Mouse (Mus musculus): ENCODE measurements around the gene Olfr520. TPM values are rescaled to one million over a fixed set of nuclear protein-coding genes. Genes with fewer than 3 reads are reported as not detected.

Olfr520 gene
- polyA plus RNA-seq, 1 experiment from 2014 or later: not detected

- no peak overlapping the region for H3K9ac ChIP-seq (ENCODE audit: low read depth, low read length)
- H3K4me1 ChIP-seq (replicated peaks; ENCODE audit: control insufficient read depth, insufficient read depth, low read length): peaks cover 7% of the 10 kb centered on the region; the same call in 1 of the 2 replicates
- WGBS: 75% methylated on average over 6 of the region's 6 CpGs
- DNase-seq (ENCODE audit: low spot score): no peak
- H3K27ac ChIP-seq (ENCODE audit: low read depth, low read length): no peak overlapping the region
- H3K4me3 ChIP-seq (ENCODE audit: low read depth, low read length): no peak overlapping the region
- no peaks in the 10 kb centered on the region for H3K9me3 ChIP-seq (ENCODE audit: control insufficient read depth, low read length)
- ATAC-seq (replicated peaks; ENCODE audit: low FRiP score): no peak
- H3K4me2 ChIP-seq: no peak overlapping the region
- H3K27me3 ChIP-seq (replicated peaks; ENCODE audit: control insufficient read depth, insufficient read depth, low read length): peaks cover 10% of the 10 kb centered on the region; the same call in 1 of the 2 replicates
- H3K36me3 ChIP-seq (ENCODE audit: control insufficient read depth, insufficient read depth, low read length): no peaks in the 10 kb centered on the region
These were observed 22.4 kb upstream of the Olfr520 start for GRCm38 (mm10) chr7:99707671-99708070.

DNA sequence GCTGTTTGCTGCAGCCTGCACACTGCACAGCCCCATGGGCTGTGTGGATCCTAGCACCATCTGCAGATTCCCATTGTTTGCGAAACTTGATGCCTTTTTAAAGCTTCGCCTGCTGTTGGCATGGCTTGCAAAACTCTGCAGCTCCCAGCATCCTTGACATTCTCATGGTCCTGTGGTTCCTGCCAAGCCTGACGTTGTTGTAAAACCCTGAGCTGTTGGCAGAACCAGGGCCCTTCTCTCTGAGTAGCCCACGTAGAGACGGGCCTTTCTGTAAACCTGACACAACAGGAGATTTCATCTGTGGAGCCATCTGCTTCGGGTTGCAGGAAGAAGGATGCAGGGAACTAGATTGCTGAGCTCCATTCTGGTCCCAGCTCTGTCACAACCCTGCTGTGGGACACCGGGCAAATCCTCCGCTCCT lies 21.8 kb upstream of the Olfr520 start:
- Histone ChIP-seq H3K4me3 (ENCODE audit: low read depth, low read length) (no peak overlapping the region), H3K4me2 (no peak overlapping the region), H3K27me3 (replicated peaks; ENCODE audit: control insufficient read depth, insufficient read depth, low read length) (peaks cover 10% of the 10 kb centered on the region; the same call in 1 of the 2 replicates), H3K27ac (ENCODE audit: low read depth, low read length) (no peak overlapping the region), H3K9ac (ENCODE audit: low read depth, low read length) (no peak overlapping the region), H3K4me1 (replicated peaks; ENCODE audit: control insufficient read depth, insufficient read depth, low read length) (0 out of 2 replicates have a peak, but pooled peaks cover 7% of the 10 kb centered on the region), H3K9me3 (ENCODE audit: control insufficient read depth, low read length) (no peaks in the 10 kb centered on the region), H3K36me3 (ENCODE audit: control insufficient read depth, insufficient read depth, low read length) (no peaks in the 10 kb centered on the region)
- ATAC-seq (replicated peaks; ENCODE audit: low FRiP score) (no peak), DNase-seq (ENCODE audit: low spot score) (no peak)
- 68% methylated on average over 8 of the region's 8 CpGs for whole genome bisulfite sequencing

DNA sequence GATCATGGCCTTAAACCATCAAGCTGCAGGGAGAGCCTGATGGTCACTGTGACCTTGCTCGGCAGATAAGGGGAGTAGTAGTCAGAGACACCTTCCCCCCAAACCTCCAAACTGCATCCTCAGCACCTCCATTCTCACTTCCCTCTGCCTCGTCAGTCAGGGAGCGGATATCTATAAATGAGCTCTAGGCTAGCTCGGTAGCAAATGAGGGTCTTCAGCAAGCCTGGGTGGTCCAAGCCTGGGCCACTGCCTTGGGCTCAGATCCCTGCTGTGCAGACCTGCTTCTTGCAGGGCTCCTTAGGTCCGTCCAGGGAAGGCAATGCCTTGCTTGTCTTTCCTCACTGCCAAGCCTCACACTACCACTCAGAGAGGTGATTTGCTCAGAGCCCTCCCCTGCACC lies 21.3 kb upstream of the Olfr520 start:
- H3K4me3 ChIP-seq (ENCODE audit: low read depth, low read length): no peak overlapping the region
- H3K4me2 ChIP-seq: no peak overlapping the region
- H3K36me3 ChIP-seq (ENCODE audit: control insufficient read depth, insufficient read depth, low read length): no peaks in the 10 kb centered on the region
- 64% methylated on average over 5 of the region's 5 CpGs for WGBS
- ATAC-seq (replicated peaks; ENCODE audit: low FRiP score): no peak
- DNase-seq (ENCODE audit: low spot score): no peak
- no peak overlapping the region for H3K9ac ChIP-seq (ENCODE audit: low read depth, low read length)
- H3K9me3 ChIP-seq (ENCODE audit: control insufficient read depth, low read length): no peaks in the 10 kb centered on the region
- no peak overlapping the region for H3K27ac ChIP-seq (ENCODE audit: low read depth, low read length)
- H3K4me1 ChIP-seq (replicated peaks; ENCODE audit: control insufficient read depth, insufficient read depth, low read length): 0 out of 2 replicates have a peak, but pooled peaks cover 7% of the 10 kb centered on the region
- peaks cover 10% of the 10 kb centered on the region; the same call in 1 of the 2 replicates for H3K27me3 ChIP-seq (replicated peaks; ENCODE audit: control insufficient read depth, insufficient read depth, low read length)

DNA sequence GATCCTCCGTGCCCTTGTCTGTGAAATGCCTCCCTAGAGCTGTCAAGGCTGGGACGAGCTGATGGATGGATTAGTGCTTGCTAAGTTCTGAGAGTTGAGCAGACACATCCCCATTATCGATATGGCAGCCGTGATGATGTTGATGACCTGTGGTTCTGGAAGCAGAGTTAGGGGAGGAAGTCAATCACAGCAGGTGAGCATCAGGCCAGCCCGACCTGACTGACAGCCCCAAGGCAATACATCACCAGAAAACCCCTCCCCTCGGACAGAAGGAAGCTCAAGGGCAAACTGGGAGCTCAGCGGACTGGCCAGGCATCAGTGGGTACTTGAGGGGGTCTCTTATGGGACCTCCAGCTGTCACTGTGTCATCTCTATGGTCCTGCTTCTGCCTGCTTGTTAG lies 20.1 kb upstream of the Olfr520 start:
- no peak for DNase-seq (ENCODE audit: low spot score)
- WGBS: 60% methylated on average over 7 of the region's 7 CpGs
- Histone ChIP-seq H3K36me3 (ENCODE audit: control insufficient read depth, insufficient read depth, low read length) (no peaks in the 10 kb centered on the region), H3K4me3 (ENCODE audit: low read depth, low read length) (no peak overlapping the region), H3K9ac (ENCODE audit: low read depth, low read length) (no peak overlapping the region), H3K27me3 (replicated peaks; ENCODE audit: control insufficient read depth, insufficient read depth, low read length) (peaks cover 10% of the 10 kb centered on the region; the same call in 1 of the 2 replicates), H3K4me2 (no peak overlapping the region), H3K4me1 (replicated peaks; ENCODE audit: control insufficient read depth, insufficient read depth, low read length) (0 out of 2 replicates have a peak, but pooled peaks cover 7% of the 10 kb centered on the region), H3K27ac (ENCODE audit: low read depth, low read length) (no peak overlapping the region), H3K9me3 (ENCODE audit: control insufficient read depth, low read length) (no peaks in the 10 kb centered on the region)
- ATAC-seq (replicated peaks; ENCODE audit: low FRiP score): no peak

DNA sequence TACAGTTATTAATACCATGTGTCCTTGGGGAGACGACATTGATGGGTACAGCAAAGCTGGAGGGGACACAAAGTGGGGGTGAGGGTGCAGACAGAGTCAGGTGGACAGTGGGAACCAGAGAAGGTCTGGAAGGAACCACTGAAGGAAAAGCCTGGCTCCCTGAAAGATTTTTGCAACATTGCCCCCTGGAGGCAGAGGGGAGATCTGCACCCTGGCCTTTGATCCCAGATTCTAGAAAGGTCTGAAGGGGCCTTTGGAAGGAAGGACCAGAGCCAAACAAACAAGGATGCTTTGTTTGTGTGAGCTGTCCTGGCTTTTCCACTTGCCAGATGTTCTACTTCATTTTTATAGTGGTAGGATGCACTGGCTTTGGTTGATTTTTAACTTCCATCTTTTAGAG lies 19.6 kb upstream of the Olfr520 start:
- no peak for DNase-seq (ENCODE audit: low spot score)
- Histone ChIP-seq H3K9ac (ENCODE audit: low read depth, low read length) (no peak overlapping the region), H3K4me2 (no peak overlapping the region), H3K9me3 (ENCODE audit: control insufficient read depth, low read length) (no peaks in the 10 kb centered on the region), H3K36me3 (ENCODE audit: control insufficient read depth, insufficient read depth, low read length) (no peaks in the 10 kb centered on the region), H3K4me1 (replicated peaks; ENCODE audit: control insufficient read depth, insufficient read depth, low read length) (0 out of 2 replicates have a peak, but pooled peaks cover 7% of the 10 kb centered on the region), H3K27ac (ENCODE audit: low read depth, low read length) (no peak overlapping the region), H3K27me3 (replicated peaks; ENCODE audit: control insufficient read depth, insufficient read depth, low read length) (peaks cover 10% of the 10 kb centered on the region; the same call in 1 of the 2 replicates), H3K4me3 (ENCODE audit: low read depth, low read length) (no peak overlapping the region)
- ATAC-seq (replicated peaks; ENCODE audit: low FRiP score): no peak
- WGBS: 22% methylated on average over 1 of the region's 1 CpGs

DNA sequence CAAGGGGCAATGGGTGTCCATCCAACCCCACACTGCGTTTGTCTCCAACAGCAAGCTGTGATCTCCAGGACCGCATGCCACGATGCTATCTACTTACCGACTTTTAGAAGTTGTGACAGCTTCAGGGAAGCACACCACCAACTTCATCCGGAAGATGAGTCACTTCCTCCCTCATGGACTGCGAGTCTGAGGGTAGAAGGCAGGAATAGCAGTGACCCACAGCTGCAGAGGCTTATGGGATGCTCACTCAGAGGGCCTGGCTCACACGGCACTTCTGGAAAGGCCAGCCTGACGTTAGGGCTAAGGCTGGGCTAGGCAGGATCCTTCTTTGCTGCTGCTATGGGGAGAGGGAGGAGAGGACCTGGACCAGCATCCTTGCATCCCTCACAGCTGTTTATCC lies 18.9 kb upstream of the Olfr520 start, which contains the start of gene Slco2b1:
Gene Slco2b1 (minus strand): TSS at position 175 of the 400 bp plus-strand sequence.
- ATAC-seq (replicated peaks; ENCODE audit: low FRiP score) (no peak), DNase-seq (ENCODE audit: low spot score) (no peak)
- Histone ChIP-seq H3K4me1 (replicated peaks; ENCODE audit: control insufficient read depth, insufficient read depth, low read length) (0 out of 2 replicates have a peak, but pooled peaks cover 6% of the 10 kb centered on the region), H3K36me3 (ENCODE audit: control insufficient read depth, insufficient read depth, low read length) (no peaks in the 10 kb centered on the region), H3K27ac (ENCODE audit: low read depth, low read length) (no peak within 1 kb of the TSS), H3K9me3 (ENCODE audit: control insufficient read depth, low read length) (no peaks in the 10 kb centered on the region), H3K4me2 (no peak within 1 kb of the TSS), H3K9ac (ENCODE audit: low read depth, low read length) (no peak within 1 kb of the TSS), H3K27me3 (replicated peaks; ENCODE audit: control insufficient read depth, insufficient read depth, low read length) (peaks cover 10% of the 10 kb centered on the region; the same call in 1 of the 2 replicates), H3K4me3 (ENCODE audit: low read depth, low read length) (no peak within 1 kb of the TSS)
- WGBS: 46% methylated on average over 8 of the region's 8 CpGs

DNA sequence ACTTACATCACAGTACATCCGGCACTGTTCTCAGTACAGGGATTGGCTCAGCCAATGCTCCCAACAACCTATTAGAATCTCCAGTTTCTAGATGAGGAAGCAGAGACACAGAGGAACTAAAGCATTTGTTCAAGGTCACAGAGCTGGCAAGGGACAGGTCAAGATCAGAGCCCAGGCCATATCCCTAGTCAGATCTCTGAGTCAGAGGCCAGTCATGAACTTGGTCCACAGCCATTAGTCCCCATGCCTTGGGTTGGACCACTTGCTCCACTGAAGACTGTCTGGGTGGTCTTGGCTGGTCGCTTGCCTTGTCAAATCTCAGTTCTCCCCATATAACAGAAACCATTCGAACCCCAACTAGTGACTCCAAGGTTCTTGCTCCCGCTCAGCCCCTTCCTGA lies 17.6 kb upstream of the Olfr520 start:
- WGBS: 86% methylated on average over 4 of the region's 4 CpGs
- no peak overlapping the region for H3K27ac ChIP-seq (ENCODE audit: low read depth, low read length)
- H3K4me3 ChIP-seq (ENCODE audit: low read depth, low read length): no peak overlapping the region
- no peak for ATAC-seq (replicated peaks; ENCODE audit: low FRiP score)
- no peak for DNase-seq (ENCODE audit: low spot score)
- H3K9me3 ChIP-seq (ENCODE audit: control insufficient read depth, low read length): no peaks in the 10 kb centered on the region
- no peak overlapping the region for H3K9ac ChIP-seq (ENCODE audit: low read depth, low read length)
- H3K36me3 ChIP-seq (ENCODE audit: control insufficient read depth, insufficient read depth, low read length): no peaks in the 10 kb centered on the region
- peaks cover 10% of the 10 kb centered on the region; the same call in 1 of the 2 replicates for H3K27me3 ChIP-seq (replicated peaks; ENCODE audit: control insufficient read depth, insufficient read depth, low read length)
- H3K4me2 ChIP-seq: no peak overlapping the region
- H3K4me1 ChIP-seq (replicated peaks; ENCODE audit: control insufficient read depth, insufficient read depth, low read length): no peaks in the 10 kb centered on the region

- H3K27me3 ChIP-seq (replicated peaks; ENCODE audit: control insufficient read depth, insufficient read depth, low read length): no peaks in the 10 kb centered on the region; the same call in 1 of the 2 replicates
- 83% methylated on average over 2 of the region's 2 CpGs for WGBS
- DNase-seq (ENCODE audit: low spot score) (no peak), ATAC-seq (replicated peaks; ENCODE audit: low FRiP score) (no peak)
- H3K4me2 ChIP-seq: no peak overlapping the region
- no peak overlapping the region for H3K9ac ChIP-seq (ENCODE audit: low read depth, low read length)
- H3K4me1 ChIP-seq (replicated peaks; ENCODE audit: control insufficient read depth, insufficient read depth, low read length): no peaks in the 10 kb centered on the region
- H3K4me3 ChIP-seq (ENCODE audit: low read depth, low read length): no peak overlapping the region
- no peak overlapping the region for H3K27ac ChIP-seq (ENCODE audit: low read depth, low read length)
- no peaks in the 10 kb centered on the region for H3K36me3 ChIP-seq (ENCODE audit: control insufficient read depth, insufficient read depth, low read length)
- H3K9me3 ChIP-seq (ENCODE audit: control insufficient read depth, low read length): no peaks in the 10 kb centered on the region
These were observed 13.5 kb upstream of the Olfr520 start for GRCm38 (mm10) chr7:99716536-99716935.

DNA sequence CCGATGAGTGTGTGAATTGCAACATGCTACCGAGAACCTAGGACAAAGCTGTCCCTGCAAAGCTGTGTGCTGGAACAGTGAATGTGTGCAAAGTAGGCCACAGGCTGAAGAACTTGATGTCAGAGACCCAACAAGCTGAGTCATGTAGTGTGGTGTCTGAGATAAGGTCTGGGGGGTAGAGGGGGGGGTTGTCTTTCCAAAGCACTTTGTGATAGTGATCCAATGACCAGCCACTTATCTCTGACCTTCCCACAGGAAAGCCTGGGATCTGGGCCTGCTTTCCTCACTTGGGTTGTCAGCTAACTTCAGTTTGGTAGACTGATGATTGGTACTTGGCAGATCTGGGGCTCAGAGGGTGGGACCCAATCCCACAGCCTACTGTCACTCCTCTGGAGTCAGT lies 4.5 kb downstream of the Olfr520 start:
- no peak overlapping the region for H3K4me2 ChIP-seq
- H3K9me3 ChIP-seq (ENCODE audit: control insufficient read depth, low read length): no peaks in the 10 kb centered on the region
- 53% methylated on average over 2 of the region's 2 CpGs for WGBS
- no peak for ATAC-seq (replicated peaks; ENCODE audit: low FRiP score)
- H3K27ac ChIP-seq (ENCODE audit: low read depth, low read length): no peak overlapping the region
- no peaks in the 10 kb centered on the region for H3K36me3 ChIP-seq (ENCODE audit: control insufficient read depth, insufficient read depth, low read length)
- H3K27me3 ChIP-seq (replicated peaks; ENCODE audit: control insufficient read depth, insufficient read depth, low read length): no peaks in the 10 kb centered on the region
- no peak overlapping the region for H3K4me3 ChIP-seq (ENCODE audit: low read depth, low read length)
- no peaks in the 10 kb centered on the region for H3K4me1 ChIP-seq (replicated peaks; ENCODE audit: control insufficient read depth, insufficient read depth, low read length)
- H3K9ac ChIP-seq (ENCODE audit: low read depth, low read length): no peak overlapping the region
- no peak for DNase-seq (ENCODE audit: low spot score)
